Mouse (Mus musculus) Muller cell, postnatal 12 days (primary cell): Measurements from ENCODE around the gene Ogg1.

Experiments
- DNase-seq: peaks from one replicate; pipeline ENCODE4 v3.0.0-alpha.2; 2015; ENCODE audit errors: inconsistent ontology term

The Ogg1 gene

DNA sequence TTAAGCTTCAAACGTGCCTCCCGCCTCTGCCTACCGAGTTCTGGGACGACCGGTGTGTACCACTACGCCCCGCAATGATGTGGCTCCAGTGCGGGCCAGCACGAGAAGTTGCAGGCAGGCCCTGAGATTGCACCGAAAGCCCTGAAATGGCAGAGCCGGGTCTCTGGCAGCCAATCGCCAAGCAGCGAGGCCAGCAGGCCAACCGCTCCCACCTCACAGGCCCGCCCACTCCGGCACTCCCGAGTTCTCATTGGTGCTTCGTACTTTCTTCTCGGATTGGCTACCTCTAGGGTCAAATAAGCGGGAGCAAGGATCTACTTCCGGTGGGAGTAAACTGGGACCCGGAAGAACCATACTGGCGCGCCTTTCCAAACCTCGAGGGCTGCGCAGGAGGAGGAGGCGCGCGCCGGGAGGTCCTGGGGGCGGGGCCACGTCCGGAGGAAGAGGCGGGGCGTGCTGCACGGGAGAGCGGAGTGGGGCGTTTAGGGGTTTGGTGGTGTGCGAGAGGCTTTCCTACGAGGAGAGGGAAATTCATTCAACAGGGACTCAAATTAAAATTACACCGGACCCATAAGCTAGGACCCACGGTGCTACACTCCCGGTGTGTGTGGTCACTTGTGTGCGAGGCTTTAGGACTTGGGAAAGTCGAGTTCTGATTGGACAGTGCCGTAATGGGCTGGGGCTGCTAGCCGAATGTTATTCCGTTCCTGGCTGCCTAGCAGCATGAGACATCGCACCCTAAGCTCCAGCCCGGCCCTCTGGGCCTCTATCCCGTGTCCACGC lies at the start of gene Ogg1:
Gene Ogg1, plus strand, starts transcription at position 440 of the 783 bp plus-strand sequence.
- DNase-seq, result peak; percentile 99

GRCm38 (mm10) chr6:113281676-113282075 lies 45.1 kb upstream of the Ogg1 start:
- DNase-seq, result no peak

DNA sequence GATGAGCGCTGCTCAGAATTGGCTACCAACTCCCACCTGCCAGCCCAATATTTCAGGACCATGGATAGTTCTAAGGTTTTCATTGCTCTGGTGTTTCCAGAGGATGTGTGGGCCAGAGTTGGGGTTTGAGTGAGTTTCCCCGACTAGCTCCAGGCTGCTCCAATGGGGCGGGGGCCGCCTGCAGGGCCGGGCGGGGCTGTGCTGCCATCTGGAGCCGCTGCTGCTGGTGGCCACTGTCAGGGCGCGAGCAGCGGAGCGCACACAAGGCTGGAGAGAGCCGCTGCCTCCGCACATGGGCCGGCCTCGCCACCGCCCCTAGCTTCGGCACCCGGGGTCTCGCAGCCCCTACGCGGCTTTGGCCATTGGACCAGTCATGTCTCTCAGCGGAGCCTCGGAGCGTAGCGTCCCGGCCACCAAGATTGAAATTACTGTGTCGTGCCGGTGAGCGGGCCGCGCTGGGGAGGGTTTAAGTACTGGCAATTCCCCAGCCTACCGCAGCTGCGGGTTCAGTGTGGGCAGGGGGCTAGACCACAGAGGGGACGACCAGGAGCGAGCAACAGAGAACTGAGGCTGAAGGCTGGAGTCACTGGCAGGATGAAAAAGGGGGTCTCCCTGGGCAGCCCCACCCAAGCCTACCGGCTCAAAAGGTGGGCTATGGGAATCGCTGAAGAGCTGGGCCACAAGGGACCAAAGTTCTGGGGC lies 44.5 kb upstream of the Ogg1 start, which contains the start of gene Cpne9:
Gene Cpne9, plus strand, starts transcription at position 207 of the 702 bp plus-strand sequence.
- DNase-seq, result peak; percentile 64

DNA sequence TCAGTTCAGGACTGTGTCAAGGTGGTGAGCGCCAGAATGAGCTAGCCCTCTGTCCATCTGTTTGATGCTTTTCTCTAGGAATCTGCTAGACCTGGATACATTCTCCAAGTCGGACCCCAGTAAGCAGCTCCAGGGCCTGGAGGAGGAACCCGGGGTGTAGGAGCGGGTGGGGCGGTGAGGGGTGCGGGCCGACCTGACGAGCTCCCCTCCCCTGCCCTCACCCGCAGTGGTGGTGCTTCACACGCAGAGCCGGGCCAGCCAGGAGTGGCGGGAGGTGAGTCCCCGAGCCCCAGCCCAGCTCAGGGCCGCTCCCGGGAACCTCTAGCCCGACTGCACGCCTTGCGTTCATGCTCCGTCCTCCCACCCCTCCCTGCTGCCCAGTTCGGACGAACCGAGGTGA lies 43.8 kb upstream of the Ogg1 start:
- DNase-seq, result no peak

GRCm38 (mm10) chr6:113283500-113283899 lies 43.3 kb upstream of the Ogg1 start:
- DNase-seq, result no peak

DNA sequence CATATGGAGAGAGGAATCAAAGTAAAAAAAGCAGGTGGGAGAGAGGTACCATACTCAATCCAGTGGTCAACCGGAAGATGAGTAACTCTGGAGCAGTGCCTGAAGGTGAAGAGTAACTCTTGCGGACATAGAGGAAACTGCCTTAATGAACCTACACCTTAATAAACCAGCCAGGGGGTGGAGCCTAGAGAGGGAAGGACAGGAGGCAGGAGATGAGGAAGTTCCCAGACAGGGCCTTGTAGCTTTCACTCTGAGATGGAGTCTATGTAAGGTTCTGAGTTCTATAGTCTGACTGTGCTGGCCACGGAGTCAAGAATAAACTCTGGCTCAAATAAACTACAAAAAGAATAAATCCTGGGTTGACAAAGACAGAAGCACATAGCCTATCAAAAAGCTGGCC lies 41.8 kb upstream of the Ogg1 start:
- DNase-seq, result no peak

GRCm38 (mm10) chr6:113286316-113286715 lies 40.5 kb upstream of the Ogg1 start:
- DNase-seq, result no peak

- DNase-seq, result no peak
Measured at GRCm38 (mm10) chr6:113287236-113287635, 39.5 kb upstream of the Ogg1 start.

GRCm38 (mm10) chr6:113289346-113289745 lies 37.4 kb upstream of the Ogg1 start:
- DNase-seq, result no peak

- DNase-seq, result no peak
Measured at GRCm38 (mm10) chr6:113290346-113290745, 36.4 kb upstream of the Ogg1 start.

GRCm38 (mm10) chr6:113292938-113293337 lies 33.8 kb upstream of the Ogg1 start:
- DNase-seq, result no peak

- no peak for DNase-seq
Measured at GRCm38 (mm10) chr6:113296046-113296445, 30.7 kb upstream of the Ogg1 start.

GRCm38 (mm10) chr6:113296639-113297038 lies 30.1 kb upstream of the Ogg1 start:
- DNase-seq, result no peak

DNA sequence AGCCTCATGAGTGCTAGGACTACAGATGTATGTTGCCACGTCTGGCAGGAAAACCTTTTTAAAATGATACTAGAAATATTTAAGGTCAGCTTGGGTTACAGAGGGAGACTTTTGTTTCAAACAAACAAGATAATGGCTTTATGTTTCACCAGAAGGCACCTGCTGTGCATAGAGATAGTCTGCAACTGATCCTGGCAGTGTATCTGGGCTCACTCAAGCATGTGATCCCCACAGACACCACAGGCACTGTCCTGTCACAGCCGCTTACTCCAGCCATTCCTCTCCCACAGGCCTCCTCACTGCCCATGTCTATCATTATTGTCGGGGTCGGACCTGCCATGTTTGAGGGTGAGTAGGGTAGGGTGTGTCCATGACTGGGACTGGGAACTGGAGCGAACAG lies 25.4 kb upstream of the Ogg1 start:
- no peak for DNase-seq

GRCm38 (mm10) chr6:113302258-113302657 lies 24.5 kb upstream of the Ogg1 start:
- peak; percentile 24 for DNase-seq

GRCm38 (mm10) chr6:113306322-113306985 lies 20.3 kb upstream of the Ogg1 start:
- peak; percentile 100 for DNase-seq

DNA sequence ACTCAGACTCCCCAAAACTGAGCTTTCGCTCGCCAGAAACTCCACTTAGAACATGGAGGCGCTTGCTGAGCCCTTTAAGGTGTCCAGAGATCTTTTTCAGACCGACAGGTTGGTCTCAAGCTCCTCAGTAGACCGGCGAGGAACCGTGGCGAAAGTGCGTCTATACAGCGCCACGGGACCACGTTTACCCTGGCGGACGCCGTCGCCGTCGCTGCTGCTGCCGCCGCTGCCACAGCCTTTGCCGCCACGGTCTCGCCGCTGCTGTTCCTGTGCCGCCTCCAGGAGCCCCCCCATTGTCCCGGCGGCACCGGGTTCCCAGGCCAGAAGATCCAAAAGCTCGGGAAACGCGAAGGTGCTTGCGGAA lies 19.8 kb upstream of the Ogg1 start, which contains the start of gene Brpf1:
Gene Brpf1, plus strand, starts transcription at position 152 of the 364 bp plus-strand sequence.
- DNase-seq, result no peak

DNA sequence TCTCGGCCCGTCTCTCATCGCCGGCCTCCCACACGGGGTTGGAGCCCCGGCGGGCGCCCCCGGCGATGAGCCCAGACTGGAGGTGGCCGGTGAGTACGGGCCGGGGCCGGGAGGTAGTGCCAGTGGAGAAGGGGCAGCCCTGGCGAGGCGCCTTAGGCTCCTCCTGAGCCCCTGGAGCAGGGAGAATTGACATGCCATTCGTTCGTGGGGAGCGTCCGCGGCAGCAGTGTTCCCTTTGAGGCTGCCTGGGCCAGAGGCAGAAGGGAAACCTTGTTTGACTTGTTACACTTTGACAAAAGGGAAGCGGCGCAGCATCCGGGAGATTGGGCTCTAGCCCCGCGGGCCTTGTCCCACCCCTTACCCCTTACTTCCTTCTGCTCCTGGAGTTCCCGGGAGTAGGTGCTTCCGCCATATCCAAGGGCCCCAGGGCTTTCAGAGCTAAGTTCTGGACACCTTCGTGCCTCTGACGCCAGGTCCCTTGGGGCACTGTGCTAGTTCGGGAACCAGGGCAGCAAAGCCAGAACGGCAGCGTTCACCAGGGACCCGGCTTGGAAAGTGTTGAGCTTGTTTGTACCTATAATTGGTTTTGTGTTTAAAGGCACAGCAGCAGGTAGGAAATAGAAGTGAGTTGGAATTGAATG lies 19.2 kb upstream of the Ogg1 start:
- peak; percentile 63 for DNase-seq

GRCm38 (mm10) chr6:113308141-113308540 lies 18.6 kb upstream of the Ogg1 start:
- peak; percentile 81 for DNase-seq

GRCm38 (mm10) chr6:113315972-113316371 lies 10.8 kb upstream of the Ogg1 start:
- no peak for DNase-seq

DNA sequence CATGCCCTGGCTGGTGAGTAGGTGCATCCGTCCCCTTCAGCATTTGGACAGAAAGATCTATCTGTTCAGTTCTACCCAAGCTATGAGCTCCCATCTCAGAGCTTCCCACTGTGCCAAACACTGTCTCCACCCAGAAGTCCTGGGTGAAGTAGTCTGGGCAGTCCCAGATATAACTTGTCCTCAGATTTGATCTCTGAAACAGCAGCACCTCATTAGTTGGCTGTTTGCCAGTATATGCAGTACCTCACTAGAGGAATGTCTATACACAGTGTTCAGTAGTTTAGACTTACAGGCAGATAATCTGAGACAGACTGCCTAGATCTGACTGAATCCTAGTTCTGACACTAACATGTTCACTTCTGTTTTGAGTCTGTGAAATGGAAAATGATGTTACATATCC lies 2.6 kb downstream of the Ogg1 start:
- DNase-seq, result no peak

- no peak for DNase-seq
Measured at GRCm38 (mm10) chr6:113330547-113330946, 3.8 kb downstream of the Ogg1 start.
